Mouse (Mus musculus) heart, embryonic 10.5 days (tissue): ENCODE measurements around the gene Ring1. TPM values are rescaled to one million over a fixed set of nuclear protein-coding genes. Genes with fewer than 3 reads are reported as not detected.

Experiments used
- DNase-seq: peaks from one replicate; pipeline ENCODE4 v3.0.0-alpha.2; 2017; ENCODE audit warnings: low spot score
- H3K27ac ChIP-seq: fragments of 300-500 bp; sonication (generic); 2 replicates; pipeline ENCODE4 v1.5.1; 2016; ENCODE audit warnings: mild to moderate bottlenecking
- H3K27me3 ChIP-seq: fragments of 300-500 bp; sonication (generic); 2 replicates; pipeline ENCODE4 v1.6.1; 2016; ENCODE audit warnings: mild to moderate bottlenecking; ENCODE audit not compliant: poor library complexity, insufficient read depth, severe bottlenecking
- H3K36me3 ChIP-seq: fragments of 300-500 bp; sonication (generic); 2 replicates; pipeline ENCODE4 v1.6.1; 2016; ENCODE audit warnings: mild to moderate bottlenecking, moderate library complexity
- H3K4me1 ChIP-seq: fragments of 300-500 bp; sonication (generic); 2 replicates; pipeline ENCODE4 v1.6.1; 2016; ENCODE audit warnings: mild to moderate bottlenecking
- H3K4me3 ChIP-seq: fragments of 300-500 bp; sonication (generic); 2 replicates; pipeline ENCODE4 v1.5.1; 2016; ENCODE audit warnings: mild to moderate bottlenecking, moderate library complexity
- H3K9me3 ChIP-seq: fragments of 300-500 bp; sonication (generic); 2 replicates; pipeline ENCODE4 v1.6.1; 2016; ENCODE audit warnings: mild to moderate bottlenecking, moderate library complexity
- WGBS: fragments of 180-500 bp; shearing (Covaris S2); methylation state at CpG from one replicate; pipeline ENCODE4 v1.1.7; 2016; 5-methylcytosine and 5-hydroxymethylcytosine counted together
- polyA plus RNA-seq: library from polyadenylated mRNA; unstranded; fragments of >200 nt; fragmentation: Nextera tagmentation; extraction: Ambion mirVana; gene quantifications from 2 replicates; pipeline ENCODE4 v1.2.1, GENCODE M21; 2016

The Ring1 gene
- polyA plus RNA-seq, 1 experiment from 2014 or later, result 15.8 TPM

GRCm38 (mm10) chr17:34034064-34034463, 9.6 kb upstream of the Ring1 start:
- H3K4me3 ChIP-seq, result no peak overlapping the region
- H3K27ac ChIP-seq, result no peak overlapping the region
- no peaks in the 10 kb centered on the region for H3K9me3 ChIP-seq
- H3K4me1 ChIP-seq, result peaks cover 56% of the 10 kb centered on the region
- peaks cover 58% of the 10 kb centered on the region for H3K36me3 ChIP-seq
- peaks cover 22% of the 10 kb centered on the region for H3K27me3 ChIP-seq
- 68% methylated on average over 10 of the region's 10 CpGs for WGBS
- no peak for DNase-seq

- H3K4me3 ChIP-seq, result peak overlapping the region; percentile 80
- H3K27ac ChIP-seq, result peak overlapping the region; percentile 98; the same call in 1 of the 2 replicates
- WGBS, result 93% methylated on average over 9 of the region's 9 CpGs
- peaks cover 56% of the 10 kb centered on the region for H3K4me1 ChIP-seq
- peaks cover 16% of the 10 kb centered on the region for H3K27me3 ChIP-seq
- no peak for DNase-seq
- H3K36me3 ChIP-seq, result peaks cover 65% of the 10 kb centered on the region
- H3K9me3 ChIP-seq, result no peaks in the 10 kb centered on the region
Measured at GRCm38 (mm10) chr17:34033441-34033840, 9.0 kb upstream of the Ring1 start.

- peak; percentile 77 for DNase-seq
- peaks cover 66% of the 10 kb centered on the region for H3K36me3 ChIP-seq
- peaks cover 58% of the 10 kb centered on the region for H3K4me1 ChIP-seq
- WGBS, result 58% methylated on average over 9 of the region's 9 CpGs
- H3K9me3 ChIP-seq, result no peaks in the 10 kb centered on the region
- H3K27ac ChIP-seq, result peak overlapping the region; percentile 98
- H3K27me3 ChIP-seq, result peaks cover 9% of the 10 kb centered on the region
- H3K4me3 ChIP-seq, result peak overlapping the region; percentile 80
Measured at GRCm38 (mm10) chr17:34032806-34033205, 8.3 kb upstream of the Ring1 start.

- Histone ChIP-seq H3K9me3 (no peaks in the 10 kb centered on the region), H3K4me1 (peaks cover 60% of the 10 kb centered on the region), H3K4me3 (peak overlapping the region; percentile 80), H3K27ac (peak overlapping the region; percentile 98), H3K36me3 (peaks cover 60% of the 10 kb centered on the region), H3K27me3 (peaks cover 3% of the 10 kb centered on the region)
- WGBS, result under 1% methylated on average over 45 of the region's 48 CpGs
- no peak for DNase-seq
Measured at GRCm38 (mm10) chr17:34032174-34032632, 7.7 kb upstream of the Ring1 start.

GRCm38 (mm10) chr17:34031465-34032173, 7.1 kb upstream of the Ring1 start, which contains the start of the genes Slc39a7 and Rxrb:
Gene Slc39a7 (minus strand): TSS chr17:34031682.
Gene Rxrb (plus strand): TSS chr17:34031812.
- WGBS, result under 1% methylated on average over 88 of the region's 88 CpGs
- peaks cover 65% of the 10 kb centered on the region for H3K4me1 ChIP-seq
- H3K36me3 ChIP-seq, result peaks cover 54% of the 10 kb centered on the region
- H3K4me3 ChIP-seq, result peak within 1 kb of the TSS; percentile 80
- H3K27me3 ChIP-seq, result no peaks in the 10 kb centered on the region
- no peaks in the 10 kb centered on the region for H3K9me3 ChIP-seq
- peak within 1 kb of the TSS; percentile 98 for H3K27ac ChIP-seq
- peak; percentile 98 for DNase-seq

- Histone ChIP-seq H3K27ac (peak overlapping the region; percentile 98), H3K4me3 (peak overlapping the region; percentile 80), H3K9me3 (no peaks in the 10 kb centered on the region), H3K4me1 (peaks cover 68% of the 10 kb centered on the region), H3K27me3 (no peaks in the 10 kb centered on the region), H3K36me3 (peaks cover 46% of the 10 kb centered on the region)
- WGBS, result 4% methylated on average over 20 of the region's 20 CpGs
- DNase-seq, result peak; percentile 81
Measured at GRCm38 (mm10) chr17:34030861-34031326, 6.4 kb upstream of the Ring1 start.

GRCm38 (mm10) chr17:34029890-34030595, 5.6 kb upstream of the Ring1 start:
- Histone ChIP-seq H3K9me3 (no peaks in the 10 kb centered on the region), H3K36me3 (peaks cover 39% of the 10 kb centered on the region), H3K27ac (peak overlapping the region; percentile 98), H3K4me3 (peak overlapping the region; percentile 80), H3K4me1 (peaks cover 77% of the 10 kb centered on the region), H3K27me3 (no peaks in the 10 kb centered on the region)
- peak; percentile 73 for DNase-seq
- WGBS, result 78% methylated on average over 21 of the region's 21 CpGs

GRCm38 (mm10) chr17:34029150-34029889, 4.8 kb upstream of the Ring1 start:
- Histone ChIP-seq H3K4me3 (peak overlapping the region; percentile 80), H3K27me3 (no peaks in the 10 kb centered on the region), H3K4me1 (peaks cover 84% of the 10 kb centered on the region), H3K36me3 (peaks cover 34% of the 10 kb centered on the region), H3K9me3 (no peaks in the 10 kb centered on the region), H3K27ac (0 out of 2 replicates have a peak overlapping the region, but pooled peaks have one; percentile 98)
- peak; percentile 70 for DNase-seq
- WGBS, result 88% methylated on average over 18 of the region's 18 CpGs

- peaks cover 86% of the 10 kb centered on the region for H3K4me1 ChIP-seq
- peak; percentile 77 for DNase-seq
- H3K9me3 ChIP-seq, result no peaks in the 10 kb centered on the region
- no peaks in the 10 kb centered on the region for H3K27me3 ChIP-seq
- peak overlapping the region; percentile 76 for H3K4me3 ChIP-seq
- H3K27ac ChIP-seq, result peak overlapping the region; percentile 86; the same call in 1 of the 2 replicates
- WGBS, result 75% methylated on average over 17 of the region's 17 CpGs
- H3K36me3 ChIP-seq, result peaks cover 27% of the 10 kb centered on the region
Measured at GRCm38 (mm10) chr17:34028501-34029149, 4.1 kb upstream of the Ring1 start.

- H3K27me3 ChIP-seq, result no peaks in the 10 kb centered on the region
- peak; percentile 97 for DNase-seq
- H3K4me1 ChIP-seq, result peaks cover 81% of the 10 kb centered on the region
- H3K4me3 ChIP-seq, result peak within 1 kb of the TSS; percentile 76
- no peaks in the 10 kb centered on the region for H3K9me3 ChIP-seq
- H3K27ac ChIP-seq, result peak within 1 kb of the TSS; percentile 86
- peaks cover 30% of the 10 kb centered on the region for H3K36me3 ChIP-seq
- under 1% methylated on average over 49 of the region's 49 CpGs for WGBS
Measured at GRCm38 (mm10) chr17:34027656-34028223, 3.3 kb upstream of the Ring1 start, which contains the start of gene H2-Ke6. Gene H2-Ke6 (minus strand): TSS chr17:34028060.

GRCm38 (mm10) chr17:34026917-34027655, 2.6 kb upstream of the Ring1 start:
- WGBS, result 11% methylated on average over 36 of the region's 36 CpGs
- peak; percentile 75 for DNase-seq
- Histone ChIP-seq H3K4me1 (peaks cover 75% of the 10 kb centered on the region), H3K9me3 (no peaks in the 10 kb centered on the region), H3K27me3 (no peaks in the 10 kb centered on the region), H3K36me3 (peaks cover 36% of the 10 kb centered on the region), H3K4me3 (peak overlapping the region; percentile 76), H3K27ac (peak overlapping the region; percentile 86)
